Mouse (Mus musculus) common myeloid progenitor, adult 5-6 weeks (primary cell): ENCODE measurements around the gene Ccnjl. TPM values are rescaled to one million over a fixed set of nuclear protein-coding genes. Genes with fewer than 3 reads are reported as not detected.

Experiments
- ATAC-seq: replicated peaks from 2 replicates; pipeline ENCODE4 v1.8.0; 2016; ENCODE audit warnings: low read depth, mild to moderate bottlenecking, moderate TSS enrichment, inconsistent platforms; ENCODE audit not compliant: poor library complexity, severe bottlenecking
- total RNA-seq: library from RNA; stranded (forward); fragments of 200-1000, 187-1606 nt; gene quantifications from 2 replicates; pipeline ENCODE4 v1.2.3, GENCODE M21; 2017

Ccnjl gene
- total RNA-seq, 1 experiment from 2014 or later: 0.69 TPM

DNA sequence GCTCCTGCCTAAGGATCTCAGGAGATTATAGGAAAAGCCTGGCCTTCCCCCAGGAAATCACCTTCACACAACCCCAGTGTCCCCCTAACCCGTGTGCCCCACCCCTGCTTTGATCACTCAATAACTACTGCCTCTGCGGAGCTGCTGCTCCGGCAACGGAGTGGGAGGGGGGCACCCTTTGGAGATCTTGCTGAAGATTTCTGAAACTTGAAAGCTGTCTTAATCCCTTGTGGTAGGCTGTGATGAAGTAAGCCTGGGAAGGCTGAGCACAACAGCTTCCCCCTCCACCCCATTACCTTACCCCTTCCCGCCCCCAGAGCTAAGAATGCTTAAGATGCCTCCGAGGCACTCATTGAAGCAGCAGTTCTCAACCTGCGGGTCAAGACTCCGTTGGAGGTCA is 37.3 kb downstream of the Ccnjl start:
- no peak for ATAC-seq

DNA sequence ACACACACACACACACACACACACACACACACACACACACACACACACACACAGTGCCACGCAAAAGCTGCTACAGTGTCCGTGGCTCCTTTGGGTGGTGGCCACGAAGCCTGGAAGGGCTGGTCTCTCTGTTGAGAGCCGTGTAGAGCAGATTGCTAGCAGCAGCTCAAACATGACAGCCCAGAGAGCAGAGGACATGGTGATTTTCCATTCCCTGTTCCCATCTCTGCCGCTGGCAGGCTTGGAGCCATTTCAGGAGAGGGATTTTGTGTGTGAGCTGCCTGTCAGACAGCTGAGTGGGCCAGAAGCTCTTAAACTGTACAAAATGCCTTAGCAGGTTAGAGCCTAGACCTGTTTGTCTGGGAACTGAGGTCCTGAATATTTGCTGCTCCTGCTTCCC is 38.1 kb downstream of the Ccnjl start:
- ATAC-seq: no peak

DNA sequence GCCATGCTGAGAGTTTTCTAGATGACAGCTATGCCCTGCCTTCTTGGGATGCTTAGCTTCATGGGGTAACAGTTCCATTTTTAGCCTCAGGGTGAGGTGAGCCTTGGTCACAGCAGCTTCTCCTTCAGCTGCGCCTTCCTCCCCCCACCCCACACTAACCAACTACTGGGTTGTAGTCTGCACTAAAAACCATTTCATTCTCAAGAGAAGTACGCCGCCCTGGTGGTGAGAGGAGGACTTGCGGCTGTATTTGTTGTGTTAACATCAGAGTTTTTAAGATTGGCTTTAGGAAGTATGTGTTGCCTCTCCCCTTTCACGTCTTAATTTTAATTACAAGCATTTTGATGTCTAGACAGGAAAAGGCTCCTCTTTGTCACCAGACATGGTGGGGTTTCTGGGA is 39.7 kb downstream of the Ccnjl start:
- peak; percentile 73 for ATAC-seq

DNA sequence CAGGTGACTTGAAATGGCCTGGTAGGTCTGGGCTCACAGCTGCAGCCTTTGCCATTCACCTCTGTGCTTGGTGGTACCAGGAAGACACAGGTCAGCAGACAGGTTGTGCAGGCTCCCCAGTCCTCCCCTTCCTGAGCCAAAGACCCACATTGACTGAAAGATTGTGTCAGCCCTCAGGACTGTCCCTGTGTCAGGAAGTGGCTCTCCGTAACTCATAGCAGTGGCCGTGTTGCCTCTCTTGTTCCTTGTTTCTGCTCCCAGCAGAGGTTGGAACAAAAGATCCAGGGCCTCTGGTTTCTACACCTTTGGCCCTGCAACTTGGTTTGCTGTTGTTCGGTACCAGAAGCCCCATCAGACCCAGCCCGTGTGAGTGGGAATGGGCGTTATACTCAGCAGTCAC is 40.6 kb downstream of the Ccnjl start:
- peak; percentile 29 for ATAC-seq

DNA sequence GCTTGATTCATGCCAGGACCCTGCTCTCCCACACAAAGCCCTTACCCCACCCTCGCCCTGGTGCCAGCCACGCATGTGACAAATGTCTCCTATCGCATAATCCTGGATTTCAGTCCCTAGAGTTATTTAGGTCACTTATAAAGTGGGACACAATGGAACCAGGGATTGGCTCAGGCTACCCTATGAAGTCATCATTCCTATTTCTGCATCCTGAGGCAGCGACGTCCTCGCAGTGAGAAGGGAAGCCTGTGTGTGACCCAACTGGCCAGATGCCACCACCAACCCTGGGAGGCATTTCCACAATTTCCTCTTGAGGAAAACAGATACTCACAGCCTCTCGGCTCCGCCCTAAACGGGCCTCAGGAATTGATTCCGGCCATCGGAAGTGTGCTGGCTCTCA is 41.0 kb downstream of the Ccnjl start:
- peak; percentile 79 for ATAC-seq

DNA sequence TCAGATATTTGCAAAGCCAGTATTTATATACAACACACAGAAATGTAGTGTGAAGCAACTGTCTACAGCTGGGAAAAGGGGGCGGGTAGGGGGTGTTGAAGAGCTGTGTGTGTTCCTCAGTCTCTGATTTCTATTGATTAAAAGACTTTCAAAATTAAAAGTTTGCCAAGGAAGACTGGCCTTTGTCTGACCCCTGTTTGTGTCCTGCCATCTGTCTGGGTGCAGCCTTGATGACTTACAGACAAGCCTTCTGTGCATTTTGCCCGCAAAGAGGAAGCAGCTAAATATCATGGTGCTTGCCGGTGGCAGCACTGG is 46.4 kb downstream of the Ccnjl start:
- peak; percentile 90 for ATAC-seq

DNA sequence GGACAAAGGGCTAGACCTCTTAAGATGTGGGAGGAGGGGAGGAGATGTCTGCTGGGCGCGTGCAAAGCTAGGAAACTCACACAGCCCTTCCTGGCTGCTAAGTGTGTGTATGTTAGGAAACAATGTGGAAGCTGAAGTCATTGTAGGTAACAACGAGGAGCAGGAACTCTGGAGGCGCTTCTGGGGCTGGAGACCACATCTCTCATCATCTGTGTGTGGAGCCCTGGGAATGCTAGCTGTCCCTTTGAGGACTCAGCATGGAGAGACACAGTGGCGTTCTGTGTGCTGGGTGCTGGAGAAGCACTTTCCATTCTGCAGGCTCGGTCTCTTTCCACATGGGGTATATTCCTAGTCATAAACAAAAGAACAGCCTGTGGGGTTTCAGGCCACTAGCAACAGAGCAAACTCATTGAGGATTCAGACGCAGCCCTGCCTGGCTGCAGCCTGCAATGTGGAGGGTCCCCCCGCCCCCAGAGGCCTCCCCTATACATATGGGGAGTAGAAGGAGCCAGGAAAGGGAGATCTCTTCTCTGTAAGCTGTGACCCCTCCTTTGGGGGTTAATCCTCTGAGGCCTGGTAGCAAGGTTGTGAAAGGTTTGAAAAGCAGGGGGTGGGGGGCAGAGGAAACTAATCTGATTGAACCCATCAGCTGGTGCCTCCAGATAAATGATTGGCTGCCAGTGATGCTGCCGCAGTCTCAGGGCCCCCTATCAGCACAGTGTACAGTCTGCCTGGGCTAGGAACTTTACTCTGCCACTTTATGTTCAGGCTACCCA is 47.0 kb downstream of the Ccnjl start:
- ATAC-seq: peak; percentile 55

DNA sequence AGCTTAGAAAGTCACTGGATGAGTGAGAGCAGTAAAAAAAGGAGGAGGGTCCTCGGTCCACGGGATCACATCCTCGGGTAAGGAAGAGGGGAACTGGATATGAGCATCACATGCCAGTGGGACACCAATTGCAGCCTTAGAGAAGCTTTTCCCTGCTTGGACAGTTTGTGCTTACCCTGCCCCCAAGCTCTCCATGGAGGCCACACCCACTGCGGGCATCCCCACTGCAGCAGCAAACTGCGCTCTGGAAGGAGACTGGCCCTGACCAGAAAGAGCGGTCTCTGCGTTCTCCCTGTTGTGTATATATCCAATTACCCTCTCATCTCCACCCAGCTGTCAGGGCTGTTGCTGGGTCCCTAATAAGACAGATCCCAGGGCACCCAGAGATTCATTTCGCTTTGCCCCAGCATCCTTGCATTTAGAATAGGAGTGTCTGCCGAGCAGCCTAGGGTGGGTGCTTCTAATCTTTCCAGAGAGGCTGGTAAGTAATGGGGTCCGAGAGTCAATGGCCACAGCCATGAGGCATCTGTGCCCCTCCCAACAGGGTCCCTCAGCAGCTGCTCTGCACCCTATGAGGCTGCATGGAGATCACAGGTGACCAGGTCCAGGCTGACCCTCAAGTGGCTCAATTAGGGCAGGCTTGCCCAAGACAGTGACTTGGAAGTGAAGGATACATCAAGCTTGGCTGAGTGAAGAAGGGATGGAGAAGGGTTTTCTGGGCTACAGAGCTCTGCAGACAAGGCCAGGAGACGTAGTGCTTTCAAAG is 49.3 kb downstream of the Ccnjl start:
- ATAC-seq: no peak

DNA sequence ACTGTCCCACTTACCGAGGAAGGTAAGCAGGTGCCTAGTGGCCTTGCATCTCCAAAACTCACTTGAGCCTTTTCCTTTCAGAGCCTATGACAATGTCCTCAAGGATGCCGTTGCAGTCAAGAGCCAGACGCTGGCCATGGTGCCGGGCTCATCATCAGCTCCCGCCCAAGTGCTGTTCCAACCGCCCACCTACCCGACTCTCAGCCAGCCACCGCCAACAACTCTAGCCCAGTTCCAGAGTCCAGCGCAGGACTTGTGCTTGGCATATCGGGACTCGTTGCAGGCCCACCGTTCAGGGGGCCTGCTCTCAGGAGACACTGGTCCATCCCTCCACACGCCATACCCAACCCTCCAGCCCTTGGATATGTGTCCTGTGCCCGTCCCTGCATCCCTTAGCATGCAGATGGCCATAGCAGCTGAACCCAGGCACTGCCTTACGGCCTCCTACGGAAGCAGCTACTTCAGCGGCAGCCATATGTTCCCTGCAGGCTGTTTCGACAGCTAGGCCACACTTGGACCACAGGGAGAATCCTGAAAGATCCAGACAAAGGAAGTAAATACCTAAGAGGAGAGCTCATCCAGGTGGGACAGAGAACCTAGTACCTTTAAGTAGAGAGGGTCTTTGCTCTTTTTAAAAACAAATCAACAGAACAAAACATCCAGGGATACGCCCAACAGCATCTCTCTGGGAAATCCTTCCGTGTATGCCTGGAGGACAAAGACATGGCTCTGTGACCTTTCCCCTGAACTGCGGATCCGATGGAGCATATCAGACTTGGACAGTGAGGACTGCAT is 56.8 kb downstream of the Ccnjl start:
- no peak for ATAC-seq

DNA sequence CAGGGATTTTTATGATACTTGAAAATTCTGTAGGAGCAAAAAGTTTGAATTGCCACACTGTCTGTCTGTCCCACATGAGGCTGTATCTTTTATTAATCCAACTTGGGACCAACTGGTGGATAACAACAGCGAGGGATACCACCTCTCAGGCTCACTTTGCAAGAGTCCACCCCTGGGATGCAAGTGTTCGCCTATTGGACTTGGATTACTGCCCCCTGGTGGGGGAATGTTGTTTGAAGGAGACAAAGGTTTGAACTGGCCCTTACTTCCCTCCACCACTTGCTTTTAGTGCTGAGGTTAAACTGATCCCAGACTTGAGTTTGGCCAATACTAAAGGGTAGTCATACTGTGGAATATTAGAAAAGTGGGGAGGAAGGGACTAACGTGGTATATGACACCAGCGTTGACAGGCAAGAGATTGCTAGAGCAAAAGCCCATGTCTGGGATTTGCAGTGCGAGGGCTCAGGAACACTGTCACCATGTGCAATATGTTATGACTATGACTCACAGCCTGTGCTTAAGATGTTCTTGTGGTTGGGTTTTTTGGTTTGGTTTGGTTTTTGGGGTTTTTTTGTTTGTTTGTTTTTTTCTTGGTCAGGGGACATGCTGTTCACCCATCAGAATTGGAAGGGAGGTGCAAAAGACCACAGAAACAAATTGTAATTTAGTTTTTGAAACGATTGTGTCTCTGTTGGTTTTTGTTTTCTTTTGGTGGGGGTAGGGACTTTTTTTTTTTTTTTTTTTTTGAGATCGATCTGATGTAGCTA is 57.9 kb downstream of the Ccnjl start, which contains the start of gene 4933415A04Rik:
Gene 4933415A04Rik, plus strand, starts transcription at position 717 of the 767 bp plus-strand sequence.
- peak; percentile 89 for ATAC-seq

DNA sequence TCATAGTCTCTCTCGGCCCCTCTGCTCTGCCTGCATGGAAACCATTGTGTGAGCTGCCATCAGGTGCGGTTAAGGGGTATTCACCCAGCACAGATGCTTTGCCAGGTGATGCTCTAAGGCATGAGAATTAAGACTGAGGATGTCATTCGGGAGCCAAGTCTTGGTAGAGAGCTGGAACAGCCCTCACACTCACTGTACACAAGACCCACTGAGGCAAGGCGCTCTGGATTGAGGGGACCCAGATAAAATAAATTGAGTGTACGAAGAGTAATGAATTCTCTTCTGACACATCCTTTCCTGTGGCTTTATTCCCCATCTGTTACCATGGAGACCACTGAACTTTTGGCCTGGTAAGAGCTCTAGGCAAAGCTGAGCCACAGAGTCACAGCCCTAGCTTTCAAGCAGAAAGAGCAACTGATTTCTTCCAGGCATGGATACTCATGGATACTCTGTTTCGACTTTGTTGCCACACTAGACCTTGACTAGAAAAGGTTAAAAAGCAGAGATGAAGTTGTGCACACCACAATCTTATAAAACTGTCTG is 61.0 kb downstream of the Ccnjl start:
- no peak for ATAC-seq

DNA sequence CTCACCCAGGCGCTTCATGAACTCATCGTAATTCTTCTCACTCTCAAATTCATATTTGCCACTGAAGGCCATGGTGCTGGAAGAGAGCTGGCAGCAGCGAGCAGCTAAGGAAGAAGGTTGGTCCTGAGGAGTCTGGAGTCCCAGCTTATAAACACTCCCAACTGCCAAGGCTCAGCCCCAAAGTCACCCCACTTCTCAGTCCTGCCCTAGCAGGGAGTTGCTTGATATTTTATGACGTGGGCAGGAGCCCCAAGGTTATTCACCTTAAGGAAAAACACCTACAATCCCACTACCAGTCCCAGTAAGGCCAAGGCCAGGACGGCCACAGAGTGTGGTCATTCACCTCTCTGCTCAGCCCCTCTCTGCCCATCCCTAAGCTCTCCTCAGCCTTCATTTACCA is 72.9 kb downstream of the Ccnjl start, which contains the start of gene Fabp6:
Gene Fabp6, minus strand, starts transcription at position 101 of the 400 bp plus-strand sequence.
- ATAC-seq: no peak

DNA sequence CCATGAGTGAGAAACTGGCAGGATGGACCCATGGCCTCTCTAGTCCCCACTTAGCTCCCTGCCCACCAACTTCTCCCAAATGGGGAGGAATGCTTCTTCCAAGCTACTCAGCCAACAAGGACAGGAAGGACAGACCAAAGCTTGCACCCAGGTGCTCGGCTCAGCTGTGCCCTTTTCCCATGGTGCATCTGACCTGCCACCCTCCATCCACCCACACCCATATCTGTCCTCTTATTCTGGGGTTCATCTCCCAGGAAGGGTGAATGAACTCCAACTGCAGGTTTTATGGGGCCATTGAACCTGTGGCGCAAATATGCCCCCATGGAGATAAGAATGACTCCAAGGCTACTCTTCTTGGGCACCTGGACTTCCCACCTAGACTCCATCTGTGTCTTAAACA is 75.6 kb downstream of the Ccnjl start:
- no peak for ATAC-seq

DNA sequence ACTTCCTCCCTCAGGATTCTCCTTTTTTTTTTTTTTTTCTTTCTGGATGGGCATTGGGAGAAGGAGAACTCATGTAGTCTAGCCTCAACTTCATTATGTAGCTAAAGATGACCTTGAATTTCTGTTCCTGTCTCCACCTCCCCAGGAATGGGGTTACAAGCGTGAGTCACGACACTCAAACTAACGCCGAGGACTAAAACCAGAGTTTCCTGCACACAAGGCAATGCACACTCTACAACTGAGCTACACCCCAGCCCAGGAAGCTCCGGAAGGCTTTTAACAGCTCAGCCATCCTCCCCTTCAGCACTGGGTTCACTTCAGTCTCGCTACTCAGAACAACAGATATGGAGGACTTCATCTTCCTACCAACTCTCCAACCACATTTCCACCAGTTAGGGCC is 76.3 kb downstream of the Ccnjl start:
- no peak for ATAC-seq

DNA sequence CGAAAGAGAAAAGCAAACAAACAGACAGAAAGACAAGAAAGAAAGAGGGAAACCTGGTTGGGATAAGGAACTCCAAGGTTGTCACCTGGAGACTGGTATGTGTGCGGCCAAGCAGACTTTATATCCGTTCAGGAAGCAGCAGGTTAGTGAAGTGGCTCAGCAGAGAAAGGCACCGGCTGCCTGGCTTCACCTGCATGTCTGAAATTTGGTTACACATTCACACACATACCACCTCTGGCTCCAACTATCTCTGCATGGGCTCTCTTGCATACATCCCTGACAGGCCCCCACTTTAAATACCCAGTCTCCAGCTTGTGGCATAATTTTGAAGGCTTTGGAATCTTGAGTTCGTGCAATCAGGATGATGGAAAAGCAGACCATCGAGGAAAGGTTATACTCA is 77.3 kb downstream of the Ccnjl start:
- no peak for ATAC-seq

DNA sequence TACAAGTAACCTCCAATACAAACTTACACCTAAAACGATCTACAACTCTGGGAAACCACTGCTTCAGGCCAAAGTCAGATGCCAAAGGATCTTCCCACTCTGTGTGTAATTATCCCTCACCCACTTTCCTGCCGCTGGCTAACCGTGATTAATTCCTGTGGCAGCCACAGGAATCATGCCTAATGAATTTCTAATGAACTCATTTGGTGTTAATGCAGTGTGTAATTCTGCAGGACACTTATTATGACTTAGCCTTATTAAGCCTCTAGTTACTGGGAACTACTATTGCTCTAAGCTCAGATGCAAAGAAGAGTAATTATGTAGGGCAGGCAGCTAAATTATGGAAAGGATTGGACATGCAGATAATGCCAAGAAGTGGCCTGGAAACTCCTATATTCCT is 79.9 kb downstream of the Ccnjl start:
- no peak for ATAC-seq

DNA sequence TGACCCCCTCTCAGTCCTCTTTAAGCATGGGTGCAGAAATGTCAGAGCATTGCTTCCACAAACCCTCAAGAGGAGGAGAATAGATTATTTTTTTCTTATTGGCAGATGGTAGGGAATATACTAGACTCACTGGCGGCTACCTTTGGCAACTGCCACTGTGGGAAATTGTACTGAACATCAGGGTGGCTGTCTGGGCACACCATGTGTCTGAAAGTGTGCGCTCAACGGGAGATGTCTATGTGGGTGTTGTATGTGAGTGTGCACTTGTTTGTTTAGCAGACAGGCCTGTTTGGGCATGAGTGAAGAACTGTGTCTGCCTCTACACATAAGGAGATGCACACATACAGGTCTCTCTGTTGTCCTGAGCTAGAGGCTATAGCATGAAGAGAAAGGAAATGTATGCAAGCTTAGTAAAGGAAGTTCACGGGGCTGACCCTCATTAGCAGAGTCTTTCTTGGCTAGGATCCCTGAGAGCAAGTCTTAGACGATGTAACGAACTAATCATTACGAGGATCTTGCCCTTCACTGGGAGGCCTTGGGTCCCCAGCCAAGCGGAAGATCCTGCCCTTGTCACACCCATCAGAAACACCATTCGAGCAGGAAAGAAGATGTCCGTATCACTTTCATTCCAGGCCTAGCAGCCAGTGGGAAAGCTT is 81.5 kb downstream of the Ccnjl start:
- ATAC-seq: no peak

DNA sequence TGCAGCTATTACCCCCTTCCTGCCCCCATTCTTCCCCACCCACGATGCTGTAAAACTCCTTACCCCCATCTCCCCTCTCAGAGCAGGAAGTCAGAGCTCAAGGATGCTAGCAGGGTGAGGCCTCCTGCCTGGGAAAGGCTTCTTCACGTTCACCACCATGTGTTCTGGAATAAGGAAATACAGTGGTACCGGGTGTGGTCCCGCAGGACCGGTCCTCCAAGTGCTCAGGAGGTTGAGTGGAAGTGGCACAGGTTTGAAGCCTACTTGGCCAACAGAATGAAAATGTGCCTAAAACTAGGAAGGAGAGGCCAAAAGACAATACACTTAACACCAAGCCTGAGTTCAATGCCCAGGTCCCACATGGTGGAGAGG is 82.1 kb downstream of the Ccnjl start:
- no peak for ATAC-seq

DNA sequence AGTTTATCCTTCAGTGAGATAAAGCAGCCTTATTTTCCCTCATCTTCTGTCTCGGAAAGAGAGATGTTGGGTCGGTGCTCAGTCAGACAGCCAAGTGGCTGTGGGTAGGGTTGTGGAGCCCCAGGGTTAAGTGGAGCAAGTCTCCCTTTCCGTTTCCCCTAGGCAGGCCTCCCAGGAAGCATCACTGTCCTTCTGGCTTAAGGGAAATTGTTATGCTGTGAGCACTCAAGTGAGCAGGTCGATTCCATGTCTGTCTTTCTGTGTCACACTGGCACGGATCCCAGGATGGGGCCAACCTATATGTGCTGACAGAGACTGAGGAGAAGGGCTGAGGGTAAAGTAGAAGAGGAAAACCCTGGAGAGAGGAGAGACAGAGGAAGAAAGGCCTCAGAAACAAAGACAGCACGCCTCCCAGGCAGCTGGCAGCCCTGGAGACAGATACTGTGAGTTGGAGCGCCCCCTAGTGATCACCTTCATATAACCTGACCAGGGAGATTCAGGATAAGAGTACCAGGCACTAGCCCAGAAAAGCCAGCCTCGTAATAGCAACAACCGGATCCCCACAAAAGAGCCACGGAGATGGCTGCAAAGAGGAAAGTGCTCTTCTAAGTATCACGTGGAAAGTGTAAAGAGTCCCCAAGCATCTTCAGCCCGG is 84.4 kb downstream of the Ccnjl start:
- ATAC-seq: peak; percentile 95
